Mouse (Mus musculus): ENCODE results near the gene Btbd35f14. TPM values are rescaled to one million over a fixed set of nuclear protein-coding genes. Genes with fewer than 3 reads are reported as not detected.

The Btbd35f14 gene
- polyA plus RNA-seq (2017; shearing (Covaris generic)), result not detected

DNA sequence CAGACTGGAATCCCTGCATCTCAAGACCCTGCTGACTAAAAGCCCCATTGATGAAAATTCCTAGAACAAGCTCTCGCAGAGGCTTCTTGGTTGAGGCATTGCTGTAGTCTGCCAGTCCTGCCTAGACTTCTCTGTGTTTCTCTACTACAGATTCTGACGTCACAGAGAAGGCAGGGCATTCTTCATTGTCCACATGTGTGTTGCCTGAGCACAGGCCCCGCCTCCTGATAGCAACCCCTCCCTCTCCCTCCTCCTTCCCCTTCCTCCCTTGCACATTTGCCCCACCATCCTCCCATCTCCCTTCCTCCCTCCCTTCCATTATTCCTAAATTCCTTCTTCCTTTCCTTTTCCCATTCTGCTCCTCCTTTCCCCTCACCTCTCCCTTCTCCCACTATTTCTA lies at the start of gene Btbd35f14:
Btbd35f14 (minus strand) TSS at position 101 of the 400 bp plus-strand sequence.

DNA sequence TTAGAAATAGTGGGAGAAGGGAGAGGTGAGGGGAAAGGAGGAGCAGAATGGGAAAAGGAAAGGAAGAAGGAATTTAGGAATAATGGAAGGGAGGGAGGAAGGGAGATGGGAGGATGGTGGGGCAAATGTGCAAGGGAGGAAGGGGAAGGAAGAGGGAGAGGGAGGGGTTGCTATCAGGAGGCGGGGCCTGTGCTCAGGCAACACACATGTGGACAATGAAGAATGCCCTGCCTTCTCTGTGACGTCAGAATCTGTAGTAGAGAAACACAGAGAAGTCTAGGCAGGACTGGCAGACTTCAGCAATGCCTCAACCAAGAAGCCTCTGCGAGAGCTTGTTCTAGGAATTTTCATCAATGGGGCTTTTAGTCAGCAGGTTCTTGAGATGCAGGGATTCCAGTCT lies 45.3 kb downstream of the Btbd35f14 start, which contains the start of gene Btbd35f13:
Btbd35f13 (plus strand) TSS at position 301 of the 400 bp plus-strand sequence.

Other genes with a start within 250 kb of the Btbd35f14 start
- gene Btbd35f15, start 125.0 kb downstream of the Btbd35f14 start, polyA plus RNA-seq (2017; shearing (Covaris generic)), result not detected
- not detected for gene Btbd35f13, start 45.2 kb downstream of the Btbd35f14 start, polyA plus RNA-seq (2017; shearing (Covaris generic))